Mouse (Mus musculus) hindbrain, postnatal 0 days (tissue): ENCODE data around the gene Hist1h2bk. TPM values are rescaled to one million over a fixed set of nuclear protein-coding genes. Genes with fewer than 3 reads are reported as not detected.

Source experiments
- ATAC-seq: fragments of 200-750 bp; cut with Nextera tagmentation; 2 replicates; pipeline ENCODE4 v1.8.0; 2017; ENCODE audit warnings: mild to moderate bottlenecking, moderate TSS enrichment, moderate library complexity
- DNase-seq: peaks from one replicate; pipeline ENCODE4 v3.0.0-alpha.2; 2015; ENCODE audit warnings: low spot score
- H3K27ac ChIP-seq: fragments of 300-500 bp; sonication (generic); 2 replicates; pipeline ENCODE4 v1.5.1; 2014; ENCODE audit warnings: mild to moderate bottlenecking
- H3K27me3 ChIP-seq: fragments of 300-500 bp; sonication (generic); 2 replicates; pipeline ENCODE4 v1.6.1; 2014; ENCODE audit warnings: low read length, mixed read lengths; ENCODE audit not compliant: insufficient read depth
- H3K36me3 ChIP-seq: fragments of 300-500 bp; sonication (generic); 2 replicates; pipeline ENCODE4 v1.6.1; 2014; ENCODE audit warnings: low read length, mixed read lengths; ENCODE audit not compliant: insufficient read depth
- H3K4me1 ChIP-seq: fragments of 300-500 bp; sonication (generic); 2 replicates; pipeline ENCODE4 v1.6.1; 2014; ENCODE audit warnings: antibody characterized with exemption, low read length, mixed read lengths; ENCODE audit not compliant: insufficient read depth
- H3K4me2 ChIP-seq: fragments of 300-500 bp; sonication (generic); 2 replicates; pipeline ENCODE4 v1.6.1; 2014; ENCODE audit warnings: low read depth, mild to moderate bottlenecking, low read length, moderate library complexity, mixed read lengths
- H3K4me3 ChIP-seq: fragments of 300-500 bp; sonication (generic); 2 replicates; pipeline ENCODE4 v1.5.1; 2014; ENCODE audit warnings: low read length
- H3K9ac ChIP-seq: fragments of 300-500 bp; sonication (generic); replicated peaks from 2 replicates; pipeline ENCODE4 v1.6.1; 2014; ENCODE audit warnings: mild to moderate bottlenecking, low read length, moderate library complexity, mixed read lengths
- H3K9me3 ChIP-seq: fragments of 300-500 bp; sonication (generic); 2 replicates; pipeline ENCODE4 v1.6.1; 2016; ENCODE audit warnings: low read length, mixed read lengths
- CTCF ChIP-seq: IDR thresholded peaks from 2 replicates; pipeline ENCODE4 v1.5.1; 2016; ENCODE audit warnings: antibody characterized with exemption, control low read depth, low read depth
- whole genome bisulfite sequencing: fragments of 180-500 bp; shearing (Covaris S2); extraction: QIAGEN DNeasy Blood & Tissue Kit; methylation state at CpG from one replicate; pipeline ENCODE4 v1.1.7; 2014; 5-methylcytosine and 5-hydroxymethylcytosine counted together
- polyA plus RNA-seq: library from polyadenylated mRNA; unstranded; fragments of >200 nt; fragmentation: Nextera tagmentation; extraction: Ambion mirVana; gene quantifications from 2 replicates; pipeline ENCODE4 v1.2.1, GENCODE M21; 2015
- total RNA-seq: library from RNA; depleted of rRNA; stranded (reverse); fragments of >200 nt; gene quantifications from 2 replicates; pipeline ENCODE4 v1.2.3, GENCODE M21; 2014

Hist1h2bk gene
- total and polyA plus RNA-seq, 2 experiments from 2014 or later = 1.2 to 468 TPM

DNA sequence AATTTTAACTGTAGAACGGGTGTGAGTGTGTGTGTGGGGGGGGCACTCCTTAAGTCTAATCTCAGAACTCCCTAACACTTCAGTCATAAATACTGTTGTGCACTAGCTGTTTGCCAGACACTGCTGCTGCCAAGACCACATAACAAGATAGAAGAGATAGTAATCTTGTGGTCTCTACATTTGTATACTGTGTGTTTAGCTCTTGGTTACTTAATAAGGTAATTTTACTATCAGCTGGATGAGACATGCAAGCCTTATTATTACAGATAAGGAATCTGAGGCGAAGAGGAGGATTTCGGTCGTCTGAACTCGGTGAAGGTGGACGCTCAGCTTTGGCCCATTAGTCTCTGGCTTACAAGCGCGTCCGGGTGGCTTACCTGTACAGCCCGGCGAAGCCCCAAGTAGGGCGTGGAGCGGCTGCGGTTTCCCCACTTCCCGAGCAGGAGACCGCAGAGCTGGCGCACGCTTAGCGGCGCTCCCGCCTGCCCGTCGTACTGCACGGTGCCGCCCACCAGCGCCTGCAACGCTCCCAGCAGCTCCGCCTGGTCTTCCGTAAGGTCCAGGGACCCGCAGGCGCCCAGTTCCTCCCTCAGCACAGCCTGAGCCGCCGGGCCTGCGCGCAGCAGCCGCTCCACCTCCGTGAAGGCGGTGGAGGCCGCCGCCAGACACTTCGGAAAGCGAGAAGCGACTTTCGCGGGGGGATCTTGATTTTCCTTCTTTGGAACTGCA lies 29.9 kb upstream of the Hist1h2bk start:
- H3K27me3 ChIP-seq = peaks cover 93% of the 10 kb centered on the region
- no peak for TF ChIP-seq CTCF
- WGBS = under 1% methylated on average over 45 of the region's 45 CpGs
- ATAC-seq = peak; percentile 51
- DNase-seq = no peak
- H3K4me1 ChIP-seq = peaks cover 12% of the 10 kb centered on the region; the same call in 1 of the 2 replicates
- H3K9ac ChIP-seq = peak overlapping the region; percentile 35; the same call in 1 of the 2 replicates
- H3K27ac ChIP-seq = no peak overlapping the region
- peak overlapping the region; percentile 46 for H3K4me3 ChIP-seq
- no peaks in the 10 kb centered on the region for H3K36me3 ChIP-seq
- H3K9me3 ChIP-seq = no peaks in the 10 kb centered on the region
- H3K4me2 ChIP-seq = peak overlapping the region; percentile 86

DNA sequence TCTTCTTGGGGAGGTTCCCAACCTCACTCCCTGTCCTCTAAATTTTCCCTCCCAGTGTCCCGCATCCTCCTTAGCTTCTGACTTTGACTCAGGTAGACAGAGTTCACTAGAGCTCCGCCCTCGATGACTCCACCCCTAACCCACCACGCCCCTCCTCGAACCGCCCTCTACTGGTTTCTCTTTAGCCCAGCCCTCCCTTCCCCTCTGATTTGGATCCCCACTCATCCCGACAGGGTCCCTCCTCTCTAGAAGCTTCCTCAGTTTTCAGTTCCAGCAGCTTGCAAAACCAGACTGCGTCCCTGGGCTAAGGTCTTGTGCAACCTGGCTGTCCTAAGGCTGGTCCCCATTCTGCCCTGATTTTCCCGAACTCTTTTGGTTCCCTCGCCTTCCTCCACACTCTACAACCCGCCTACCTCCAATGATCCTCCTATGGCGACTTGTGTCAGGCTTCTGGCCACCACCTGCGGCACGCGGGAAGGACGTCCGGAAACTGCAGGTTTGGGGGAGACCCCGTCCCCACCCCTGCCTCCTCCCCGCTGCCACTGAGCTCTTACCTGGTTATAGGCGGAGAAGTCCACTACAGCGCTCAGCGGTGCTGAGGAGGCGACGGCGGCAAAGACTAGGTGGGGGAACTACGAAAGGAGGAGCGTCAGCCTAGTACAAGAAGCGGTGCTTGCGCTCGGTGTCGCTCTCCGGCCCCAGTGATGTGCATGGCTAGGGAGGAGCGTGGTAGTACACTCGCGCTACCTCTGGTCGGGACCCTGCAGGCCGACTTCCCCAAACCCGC lies 29.1 kb upstream of the Hist1h2bk start:
- under 1% methylated on average over 38 of the region's 38 CpGs for WGBS
- Histone ChIP-seq H3K9me3 (no peaks in the 10 kb centered on the region), H3K4me2 (peak overlapping the region; percentile 86), H3K27me3 (peaks cover 91% of the 10 kb centered on the region), H3K4me3 (peak overlapping the region; percentile 46), H3K4me1 (peaks cover 12% of the 10 kb centered on the region; the same call in 1 of the 2 replicates), H3K27ac (no peak overlapping the region), H3K36me3 (no peaks in the 10 kb centered on the region), H3K9ac (peak overlapping the region; percentile 35; the same call in 1 of the 2 replicates)
- peak; percentile 66 for ATAC-seq
- no peak for TF ChIP-seq CTCF
- DNase-seq = no peak

DNA sequence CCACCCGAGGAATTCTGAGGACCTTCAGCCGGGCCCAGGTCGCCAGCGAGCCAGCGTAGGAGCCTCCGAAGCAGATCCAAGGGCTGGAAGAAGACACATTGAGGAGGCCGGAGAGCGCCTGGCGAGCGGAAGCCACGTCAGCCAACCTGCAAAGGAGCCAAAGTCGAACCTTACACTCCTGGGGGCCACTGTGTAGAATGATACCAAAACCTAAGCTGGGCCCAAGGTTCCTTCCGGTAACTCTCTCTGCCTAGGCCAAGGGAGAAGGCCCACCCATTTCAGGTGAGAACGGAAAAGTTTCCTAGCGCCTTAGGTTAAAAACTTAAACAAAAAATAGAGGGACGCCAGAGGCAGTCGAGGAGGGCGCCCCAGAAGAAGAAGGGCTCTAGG lies 28.6 kb upstream of the Hist1h2bk start:
- ATAC-seq = no peak
- 3% methylated on average over 18 of the region's 18 CpGs for WGBS
- Histone ChIP-seq H3K36me3 (no peaks in the 10 kb centered on the region), H3K4me1 (peaks cover 12% of the 10 kb centered on the region; the same call in 1 of the 2 replicates), H3K9ac (no peak overlapping the region), H3K9me3 (no peaks in the 10 kb centered on the region), H3K27ac (no peak overlapping the region), H3K27me3 (peaks cover 88% of the 10 kb centered on the region), H3K4me3 (peak overlapping the region; percentile 46), H3K4me2 (peak overlapping the region; percentile 86)
- TF ChIP-seq CTCF = no peak
- no peak for DNase-seq

DNA sequence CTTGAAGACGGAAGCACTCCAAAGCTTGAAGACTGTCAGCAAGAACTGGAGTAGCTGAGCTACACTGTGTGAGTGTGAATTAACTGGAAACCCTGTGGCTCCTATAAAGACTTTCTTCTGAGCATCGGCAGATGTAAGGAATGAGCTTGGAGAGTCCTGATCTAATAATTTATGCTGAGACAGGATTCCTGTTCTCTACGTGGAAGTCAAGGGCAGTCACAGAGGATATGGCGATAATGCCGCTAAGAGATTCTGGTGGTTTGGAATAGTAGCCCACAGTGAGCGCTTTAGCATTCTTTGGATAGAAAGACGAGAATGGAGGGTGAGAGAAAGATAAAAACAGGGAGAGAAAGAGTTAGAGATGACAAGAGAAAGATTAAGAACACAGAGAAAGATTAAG lies 27.8 kb upstream of the Hist1h2bk start:
- TF ChIP-seq CTCF = no peak
- no peak overlapping the region for H3K9ac ChIP-seq
- no peak overlapping the region for H3K4me2 ChIP-seq
- H3K4me1 ChIP-seq = peaks cover 12% of the 10 kb centered on the region; the same call in 1 of the 2 replicates
- DNase-seq (no peak), ATAC-seq (no peak)
- H3K9me3 ChIP-seq = no peaks in the 10 kb centered on the region
- WGBS = 47% methylated on average over 7 of the region's 7 CpGs
- H3K27ac ChIP-seq = no peak overlapping the region
- no peak overlapping the region for H3K4me3 ChIP-seq
- no peaks in the 10 kb centered on the region for H3K36me3 ChIP-seq
- H3K27me3 ChIP-seq = peaks cover 88% of the 10 kb centered on the region

DNA sequence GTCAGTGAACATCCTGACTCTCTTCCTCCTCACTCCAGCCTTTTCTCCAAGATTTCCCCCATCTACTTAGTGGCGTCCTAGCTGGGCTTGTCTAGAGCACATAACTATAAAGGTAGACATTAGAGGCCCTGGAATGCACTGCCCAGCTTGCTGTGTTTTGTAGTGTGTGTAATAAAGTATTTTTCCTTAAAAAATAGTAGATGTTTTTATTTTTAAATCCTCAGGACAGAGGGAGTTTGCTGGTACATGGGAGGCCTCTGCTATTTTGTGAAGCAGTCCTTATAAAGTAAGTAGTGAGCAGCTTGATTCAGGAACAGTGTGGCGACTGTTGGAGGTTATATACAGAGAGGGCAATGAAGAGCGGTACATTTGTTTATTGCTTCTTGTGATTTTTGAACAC lies 27.0 kb upstream of the Hist1h2bk start:
- Histone ChIP-seq H3K4me1 (peaks cover 12% of the 10 kb centered on the region; the same call in 1 of the 2 replicates), H3K4me3 (no peak overlapping the region), H3K9ac (no peak overlapping the region), H3K36me3 (no peaks in the 10 kb centered on the region), H3K27ac (no peak overlapping the region), H3K9me3 (no peaks in the 10 kb centered on the region), H3K4me2 (no peak overlapping the region), H3K27me3 (peaks cover 87% of the 10 kb centered on the region)
- DNase-seq = no peak
- no peak for ATAC-seq
- WGBS = 77% methylated on average over 3 of the region's 3 CpGs
- no peak for TF ChIP-seq CTCF

DNA sequence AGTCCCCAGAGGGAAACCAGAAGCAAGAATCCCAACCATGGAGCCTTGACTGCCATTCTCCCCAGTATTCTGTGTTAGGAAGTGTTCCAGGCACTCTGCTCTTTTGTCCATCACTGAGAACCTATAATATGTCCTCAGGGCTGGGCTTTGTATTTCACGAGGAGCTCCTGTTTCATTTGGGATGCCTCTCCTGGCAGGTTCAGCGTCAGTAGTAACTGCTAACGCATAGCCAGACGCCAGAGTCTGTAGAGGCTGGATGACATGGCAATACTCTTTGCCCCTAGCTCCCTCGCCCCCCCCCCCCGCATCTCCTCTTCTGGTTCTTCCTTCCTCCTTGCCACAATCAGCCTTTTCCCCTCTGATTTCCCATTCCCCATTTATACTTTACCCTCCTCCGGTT lies 26.0 kb upstream of the Hist1h2bk start, which contains the start of gene Prss16:
Gene Prss16, minus strand, starts transcription at position 101 of the 400 bp plus-strand sequence.
- H3K4me2 ChIP-seq = no peak within 1 kb of the TSS
- ATAC-seq = no peak

More for the DNA sequence above, 26.0 kb upstream of the Hist1h2bk start, which contains the start of gene Prss16:
- no peak within 1 kb of the TSS for H3K27ac ChIP-seq
- DNase-seq = no peak
- peaks cover 85% of the 10 kb centered on the region for H3K27me3 ChIP-seq
- H3K4me3 ChIP-seq = no peak within 1 kb of the TSS
- no peaks in the 10 kb centered on the region for H3K9me3 ChIP-seq
- peaks cover 12% of the 10 kb centered on the region; the same call in 1 of the 2 replicates for H3K4me1 ChIP-seq
- TF ChIP-seq CTCF = no peak
- 38% methylated on average over 7 of the region's 7 CpGs for WGBS
- no peaks in the 10 kb centered on the region for H3K36me3 ChIP-seq
- no peak within 1 kb of the TSS for H3K9ac ChIP-seq
